Mouse (Mus musculus) adrenal gland, adult 18-20 months (tissue): Measurements from ENCODE around the gene Map3k7cl. TPM values are rescaled to one million over a fixed set of nuclear protein-coding genes. Genes with fewer than 3 reads are reported as not detected.
A peak's percentile ranks its signal among the peaks of the same experiment; 100 is the strongest.

Experiments used
- DNase-seq, 2 experiments: peaks; one replicate each; pipeline ENCODE4 v3.0.0; 2021 to 2022; ENCODE audit warnings: low spot score in 2 of 2
- total RNA-seq, 2 experiments: library from RNA; stranded (reverse); gene quantifications; 1 replicate in 1 of 2; 2 replicates in 1 of 2; pipeline ENCODE4 v1.2.3; 2021

The Map3k7cl gene
- total RNA-seq, 2 experiments from 2014 or later = 0.50 to 1.7 TPM

GRCm38 (mm10) chr16:87635213-87635755 lies 82.2 kb downstream of the Map3k7cl start:
- DNase-seq = peak in 1 of 2 experiments; percentile 37

GRCm38 (mm10) chr16:87635841-87636240 lies 82.7 kb downstream of the Map3k7cl start:
- peak; percentile 30 to 47 for DNase-seq

GRCm38 (mm10) chr16:87638098-87638497 lies 85.0 kb downstream of the Map3k7cl start:
- no peak for DNase-seq

GRCm38 (mm10) chr16:87642234-87642633 lies 89.1 kb downstream of the Map3k7cl start:
- DNase-seq = no peak

GRCm38 (mm10) chr16:87644111-87644770 lies 91.1 kb downstream of the Map3k7cl start:
- no peak for DNase-seq

Other genes starting within 250 kb of the Map3k7cl start
- gene N6amt1, start 199.1 kb upstream of the Map3k7cl start, total RNA-seq = 10 to 100 TPM; 15.7 to 19.7 TPM
- gene Ltn1, start 120.7 kb upstream of the Map3k7cl start, total RNA-seq = 10 to 100 TPM; 27.3 to 33.2 TPM
- 1 to 10 TPM; 4.2 to 5.4 TPM for gene Rwdd2b, start 112.8 kb upstream of the Map3k7cl start, total RNA-seq
- 10 to 100 TPM; 79.1 to 84.4 TPM for gene Usp16, start 98.6 kb upstream of the Map3k7cl start, total RNA-seq
- gene Cct8, start 57.5 kb upstream of the Map3k7cl start, total RNA-seq = 100 to 1,000 TPM; 220 to 229 TPM
- gene Bach1, start 145.6 kb downstream of the Map3k7cl start, total RNA-seq = 10 to 100 TPM; 16.5 to 22.3 TPM